Mouse (Mus musculus) neural tube, embryonic 12.5 days (tissue): ENCODE measurements around the gene Prkar2a. TPM values are rescaled to one million over a fixed set of nuclear protein-coding genes. Genes with fewer than 3 reads are reported as not detected.

Experiments used
- ATAC-seq: fragments of 200-750 bp; cut with Nextera tagmentation; 2 replicates; pipeline ENCODE4 v1.8.0; 2017; ENCODE audit warnings: low read depth, mild to moderate bottlenecking, moderate TSS enrichment, moderate library complexity; ENCODE audit not compliant: low FRiP score
- H3K27ac ChIP-seq: fragments of 300-500 bp; sonication (generic); 2 replicates; pipeline ENCODE4 v1.5.1; 2016
- H3K27me3 ChIP-seq: fragments of 300-500 bp; sonication (generic); replicated peaks from 2 replicates; pipeline ENCODE4 v1.6.1; 2016; ENCODE audit warnings: mild to moderate bottlenecking
- H3K36me3 ChIP-seq: fragments of 300-500 bp; sonication (generic); 2 replicates; pipeline ENCODE4 v1.6.1; 2016; ENCODE audit warnings: mild to moderate bottlenecking
- H3K4me1 ChIP-seq: fragments of 300-500 bp; sonication (generic); 2 replicates; pipeline ENCODE4 v1.6.1; 2016
- H3K4me2 ChIP-seq: fragments of 300-500 bp; sonication (generic); replicated peaks from 2 replicates; pipeline ENCODE4 v1.6.1; 2016; ENCODE audit warnings: mild to moderate bottlenecking
- H3K4me3 ChIP-seq: fragments of 300-500 bp; sonication (generic); 2 replicates; pipeline ENCODE4 v1.5.1; 2016
- H3K9ac ChIP-seq: fragments of 300-500 bp; sonication (generic); 2 replicates; pipeline ENCODE4 v1.6.1; 2016; ENCODE audit warnings: mild to moderate bottlenecking
- H3K9me3 ChIP-seq: fragments of 300-500 bp; sonication (generic); 2 replicates; pipeline ENCODE4 v1.6.1; 2016; ENCODE audit warnings: mild to moderate bottlenecking
- WGBS: fragments of 180-500 bp; shearing (Covaris S2); methylation state at CpG from one replicate; pipeline ENCODE4 v1.1.7; 2016; 5-methylcytosine and 5-hydroxymethylcytosine counted together
- polyA plus RNA-seq: library from polyadenylated mRNA; unstranded; fragments of >200 nt; fragmentation: Nextera tagmentation; extraction: Ambion mirVana; gene quantifications from 2 replicates; pipeline ENCODE4 v1.2.1, GENCODE M21; 2016

Gene Prkar2a
- polyA plus RNA-seq, 1 experiment from 2014 or later = 66.4 TPM

GRCm38 (mm10) chr9:108673151-108673550 lies 16.0 kb upstream of the Prkar2a start:
- H3K4me1 ChIP-seq = no peaks in the 10 kb centered on the region
- no peaks in the 10 kb centered on the region for H3K9me3 ChIP-seq
- no peak overlapping the region for H3K27ac ChIP-seq
- no peak overlapping the region for H3K4me2 ChIP-seq
- H3K36me3 ChIP-seq = peaks cover 39% of the 10 kb centered on the region
- no peak for ATAC-seq
- no peaks in the 10 kb centered on the region for H3K27me3 ChIP-seq
- 40% methylated on average over 2 of the region's 2 CpGs for WGBS
- H3K4me3 ChIP-seq = no peak overlapping the region
- H3K9ac ChIP-seq = no peak overlapping the region

- Histone ChIP-seq H3K4me1 (no peaks in the 10 kb centered on the region), H3K4me3 (no peak overlapping the region), H3K27me3 (no peaks in the 10 kb centered on the region), H3K9me3 (no peaks in the 10 kb centered on the region), H3K27ac (no peak overlapping the region), H3K9ac (no peak overlapping the region), H3K4me2 (no peak overlapping the region), H3K36me3 (peaks cover 49% of the 10 kb centered on the region)
- WGBS = 93% methylated on average over 15 of the region's 15 CpGs
- no peak for ATAC-seq
These were observed 9.1 kb upstream of the Prkar2a start for GRCm38 (mm10) chr9:108680026-108680425.

GRCm38 (mm10) chr9:108686475-108686887 lies 2.6 kb upstream of the Prkar2a start:
- Histone ChIP-seq H3K4me3 (no peak overlapping the region), H3K27me3 (no peaks in the 10 kb centered on the region), H3K9ac (0 out of 2 replicates have a peak overlapping the region, but pooled peaks have one; percentile 2), H3K4me2 (no peak overlapping the region), H3K36me3 (peaks cover 15% of the 10 kb centered on the region), H3K9me3 (no peaks in the 10 kb centered on the region), H3K27ac (no peak overlapping the region), H3K4me1 (peaks cover 25% of the 10 kb centered on the region)
- WGBS = 2% methylated on average over 4 of the region's 4 CpGs
- peak; percentile 51; the same call in 1 of the 2 replicates for ATAC-seq

GRCm38 (mm10) chr9:108687181-108687580 lies 1.9 kb upstream of the Prkar2a start:
- Histone ChIP-seq H3K9me3 (no peaks in the 10 kb centered on the region), H3K9ac (no peak overlapping the region), H3K4me1 (peaks cover 29% of the 10 kb centered on the region), H3K4me2 (no peak overlapping the region), H3K27ac (no peak overlapping the region), H3K4me3 (no peak overlapping the region), H3K27me3 (no peaks in the 10 kb centered on the region), H3K36me3 (peaks cover 11% of the 10 kb centered on the region)
- WGBS = 39% methylated on average over 6 of the region's 6 CpGs
- ATAC-seq = no peak

- peaks cover 29% of the 10 kb centered on the region for H3K4me1 ChIP-seq
- no peak overlapping the region for H3K27ac ChIP-seq
- ATAC-seq = no peak
- no peak overlapping the region for H3K9ac ChIP-seq
- H3K4me2 ChIP-seq = no peak overlapping the region
- H3K9me3 ChIP-seq = no peaks in the 10 kb centered on the region
- H3K27me3 ChIP-seq = no peaks in the 10 kb centered on the region
- peaks cover 10% of the 10 kb centered on the region for H3K36me3 ChIP-seq
- 76% methylated on average over 2 of the region's 2 CpGs for WGBS
- no peak overlapping the region for H3K4me3 ChIP-seq
These were observed 1.4 kb upstream of the Prkar2a start for GRCm38 (mm10) chr9:108687686-108688085.

DNA sequence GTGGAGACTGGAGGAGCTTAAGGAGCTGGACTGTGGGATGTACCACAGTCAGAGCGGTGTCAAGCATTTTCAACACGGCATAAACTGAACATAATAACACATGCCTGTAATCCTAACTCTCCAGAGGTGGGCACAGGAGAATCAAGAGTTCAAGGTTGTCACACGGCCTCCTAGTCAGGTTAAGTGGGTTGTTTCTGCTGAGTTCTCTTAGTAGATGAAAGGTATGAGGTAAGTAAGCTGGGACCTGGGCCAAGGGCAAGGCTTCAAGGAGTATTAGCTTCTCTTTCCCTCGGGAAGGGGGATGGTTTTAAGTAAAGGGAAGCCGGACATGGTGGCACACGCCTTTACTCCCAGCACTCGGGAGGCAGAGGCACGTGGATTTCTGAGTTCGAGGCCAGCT lies 663 bp upstream of the Prkar2a start:
- Histone ChIP-seq H3K36me3 (peaks cover 3% of the 10 kb centered on the region; the same call in 1 of the 2 replicates), H3K9ac (no peak overlapping the region), H3K4me3 (no peak overlapping the region), H3K4me2 (no peak overlapping the region), H3K27ac (no peak overlapping the region), H3K9me3 (no peaks in the 10 kb centered on the region), H3K4me1 (peaks cover 34% of the 10 kb centered on the region), H3K27me3 (no peaks in the 10 kb centered on the region)
- 79% methylated on average over 9 of the region's 9 CpGs for whole genome bisulfite sequencing
- no peak for ATAC-seq

- Histone ChIP-seq H3K9ac (no peak overlapping the region), H3K4me2 (no peak overlapping the region), H3K27me3 (no peaks in the 10 kb centered on the region), H3K4me3 (no peak overlapping the region), H3K36me3 (no peaks in the 10 kb centered on the region), H3K27ac (no peak overlapping the region), H3K4me1 (peaks cover 43% of the 10 kb centered on the region), H3K9me3 (no peaks in the 10 kb centered on the region)
- WGBS = 74% methylated on average over 1 of the region's 1 CpGs
- ATAC-seq = no peak
These were observed 879 bp downstream of the Prkar2a start for GRCm38 (mm10) chr9:108689993-108690392.

DNA sequence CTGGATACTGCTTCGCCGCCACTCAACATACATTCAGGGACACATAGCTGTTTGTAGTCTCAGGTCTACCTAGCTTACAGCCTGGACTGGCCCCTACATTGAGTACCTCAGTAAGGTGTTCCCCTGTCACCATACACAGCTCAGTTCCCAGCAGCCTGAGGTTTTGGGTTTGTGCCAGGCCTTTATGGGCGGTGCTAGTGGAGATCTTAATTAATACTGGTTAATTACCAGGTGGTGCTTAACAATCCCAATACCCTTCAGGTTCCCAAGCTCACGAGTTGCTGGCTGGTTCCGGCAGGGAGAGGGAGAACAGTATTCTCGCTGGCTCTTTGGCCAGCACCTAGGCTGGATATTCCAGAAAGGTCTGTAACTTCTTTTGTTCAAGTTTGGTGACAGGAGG lies 1.8 kb downstream of the Prkar2a start:
- Histone ChIP-seq H3K27ac (no peak overlapping the region), H3K27me3 (no peaks in the 10 kb centered on the region), H3K36me3 (no peaks in the 10 kb centered on the region), H3K4me2 (no peak overlapping the region), H3K9me3 (no peaks in the 10 kb centered on the region), H3K4me1 (peaks cover 43% of the 10 kb centered on the region), H3K9ac (no peak overlapping the region), H3K4me3 (no peak overlapping the region)
- ATAC-seq = no peak
- WGBS = 91% methylated on average over 6 of the region's 6 CpGs

DNA sequence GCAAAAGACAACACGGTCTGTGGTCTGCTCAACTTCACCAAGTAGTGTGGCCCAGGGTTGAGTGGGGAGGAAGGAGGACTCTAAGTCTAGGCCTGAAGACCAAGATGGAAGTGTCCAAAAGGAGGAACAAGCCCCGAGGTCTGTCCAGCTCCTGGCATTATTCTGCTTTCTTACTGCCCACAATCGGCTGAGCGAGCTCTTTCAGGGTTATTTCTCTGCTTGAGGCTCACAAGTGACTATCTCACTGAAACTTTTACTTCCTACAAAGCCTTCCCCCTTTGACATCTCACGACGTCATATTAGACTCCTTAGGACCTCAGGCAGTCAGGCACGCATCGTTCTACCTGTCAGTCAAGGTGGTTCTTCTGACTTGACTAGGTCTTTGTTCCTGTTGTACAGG lies 2.3 kb downstream of the Prkar2a start:
- peaks cover 39% of the 10 kb centered on the region for H3K4me1 ChIP-seq
- WGBS = 75% methylated on average over 8 of the region's 8 CpGs
- no peak; the same call in 1 of the 2 replicates for ATAC-seq
- H3K36me3 ChIP-seq = no peaks in the 10 kb centered on the region
- H3K9ac ChIP-seq = peak overlapping the region; percentile 82
- H3K27ac ChIP-seq = no peak overlapping the region
- no peaks in the 10 kb centered on the region for H3K27me3 ChIP-seq
- no peaks in the 10 kb centered on the region for H3K9me3 ChIP-seq
- H3K4me2 ChIP-seq = peak overlapping the region; percentile 87
- H3K4me3 ChIP-seq = peak overlapping the region; percentile 84; the same call in 1 of the 2 replicates

DNA sequence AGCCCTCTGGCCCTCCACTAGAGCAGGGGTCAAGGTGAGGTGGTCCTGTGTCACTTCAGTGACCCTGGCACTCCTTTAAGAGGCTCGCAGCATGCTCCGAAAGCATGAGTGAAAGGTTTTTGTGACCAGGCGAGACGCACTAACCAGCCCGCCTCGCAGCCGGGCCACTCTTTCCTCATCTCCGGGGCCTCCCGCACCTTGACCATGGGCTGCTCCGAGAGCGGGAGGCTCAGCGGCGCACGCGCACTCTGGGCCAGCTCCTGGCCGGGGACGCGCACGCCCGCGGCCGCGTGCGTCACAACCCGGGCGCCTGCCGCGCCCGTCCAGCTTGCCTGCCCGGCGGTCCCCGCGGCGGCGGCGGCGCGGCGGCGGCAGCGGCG lies 2.7 kb downstream of the Prkar2a start:
- Histone ChIP-seq H3K27me3 (no peaks in the 10 kb centered on the region), H3K9me3 (no peaks in the 10 kb centered on the region), H3K4me3 (peak overlapping the region; percentile 84), H3K4me2 (peak overlapping the region; percentile 87), H3K9ac (peak overlapping the region; percentile 82), H3K4me1 (peaks cover 34% of the 10 kb centered on the region), H3K36me3 (no peaks in the 10 kb centered on the region), H3K27ac (peak overlapping the region; percentile 50; the same call in 1 of the 2 replicates)
- WGBS = 0% methylated on average over 41 of the region's 42 CpGs
- ATAC-seq = peak; percentile 86

DNA sequence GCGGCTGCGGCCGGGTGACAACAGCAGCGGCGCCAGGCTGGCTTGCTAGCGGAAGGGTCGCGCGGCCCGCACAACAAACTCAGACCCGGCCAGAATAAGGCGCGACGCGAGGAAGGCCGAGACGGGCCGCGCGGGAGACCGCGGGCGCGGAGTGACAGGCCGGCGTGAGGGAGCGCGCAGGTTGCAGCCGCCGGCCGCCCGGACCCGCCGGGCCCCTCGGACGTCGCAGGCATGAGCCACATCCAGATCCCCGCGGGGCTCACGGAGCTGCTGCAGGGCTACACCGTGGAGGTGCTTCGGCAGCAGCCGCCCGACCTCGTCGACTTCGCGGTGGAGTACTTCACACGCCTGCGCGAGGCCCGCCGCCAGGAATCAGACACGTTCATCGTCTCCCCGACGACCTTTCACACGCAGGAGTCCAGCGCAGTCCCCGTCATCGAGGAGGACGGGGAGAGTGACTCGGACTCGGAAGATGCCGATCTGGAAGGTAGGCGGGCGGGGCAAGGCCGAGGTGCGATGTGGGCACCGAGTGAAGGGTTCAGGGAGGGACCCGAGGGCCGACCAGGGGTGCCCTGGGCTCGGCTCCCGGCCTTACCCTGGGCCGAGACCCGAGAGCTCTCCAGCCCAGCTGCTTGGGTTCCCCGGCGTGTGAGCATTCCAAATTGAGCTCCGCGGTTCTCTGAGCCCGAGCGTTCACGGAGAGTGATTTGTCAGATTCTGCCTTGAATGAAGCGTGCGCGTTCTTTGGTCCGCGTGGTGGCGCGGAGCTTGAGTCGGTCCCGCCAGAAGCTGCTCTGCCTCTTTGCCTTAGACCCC lies 3.3 kb downstream of the Prkar2a start:
- Histone ChIP-seq H3K27me3 (no peaks in the 10 kb centered on the region), H3K4me1 (peaks cover 34% of the 10 kb centered on the region), H3K27ac (peak overlapping the region; percentile 50; the same call in 1 of the 2 replicates), H3K9ac (peak overlapping the region; percentile 82), H3K36me3 (no peaks in the 10 kb centered on the region), H3K4me3 (peak overlapping the region; percentile 84), H3K4me2 (peak overlapping the region; percentile 87), H3K9me3 (no peaks in the 10 kb centered on the region)
- under 1% methylated on average over 92 of the region's 92 CpGs for WGBS
- ATAC-seq = peak; percentile 68

- Histone ChIP-seq H3K4me1 (peaks cover 27% of the 10 kb centered on the region), H3K4me2 (peak overlapping the region; percentile 87), H3K36me3 (no peaks in the 10 kb centered on the region; the same call in 1 of the 2 replicates), H3K27me3 (no peaks in the 10 kb centered on the region), H3K4me3 (peak overlapping the region; percentile 13; the same call in 1 of the 2 replicates), H3K9me3 (no peaks in the 10 kb centered on the region), H3K9ac (no peak overlapping the region), H3K27ac (no peak overlapping the region)
- no peak for ATAC-seq
- WGBS = 66% methylated on average over 4 of the region's 4 CpGs
These were observed 4.8 kb downstream of the Prkar2a start for GRCm38 (mm10) chr9:108693946-108694345.
